Comparison of ENCODE assay signal across 19 mouse cellular contexts in genomic region chr5:4853503-4853902, GRCm38 (mm10).
A peak's percentile ranks its signal among the peaks of the same experiment; 100 is the strongest.
DNase-seq lines count a peak whose midpoint lies in the region; ATAC-seq and TF ChIP-seq lines count a peak whose summit lies in the region.
"Had no signal": no experiment of that assay in that cellular context is flagged by ENCODE, and none has a peak within 500 bp of the region (broad histone marks: within the 10 kb centered on the region; RNA-seq: fewer than 3 reads in every experiment).

No protein-coding gene starts in this region.

- DNase-seq in intestine, embryonic 14.5 days (ENCODE audit: low spot score), result no peak
- DNase-seq in kidney, postnatal 10 days, result peak; percentile 23
- DNase-seq in kidney, adult 18-20 months, result no peak
- no peak for DNase-seq in midbrain, embryonic 10.5 days (ENCODE audit: low spot score)
- no peak for DNase-seq in midbrain, embryonic 14.5 days
- DNase-seq: adrenal gland, postnatal 14 days; cerebellum, adult 8-10 months; cerebellum, postnatal 36 days; embryo, embryonic 11 days; gastrocnemius, postnatal 10 days; layer of hippocampus, adult 9-11 months; thymus, postnatal 14 days had no signal

- no peaks in the 10 kb centered on the region for H3K36me3 ChIP-seq in intestine, embryonic 14.5 days (ENCODE audit: control insufficient read depth, insufficient read depth, low read length)
- no peaks in the 10 kb centered on the region for H3K36me3 ChIP-seq in intestine, postnatal 0 days (ENCODE audit: control insufficient read depth, insufficient read depth)
- no peaks in the 10 kb centered on the region for H3K36me3 ChIP-seq in midbrain, embryonic 10.5 days
- H3K36me3 ChIP-seq in midbrain, embryonic 14.5 days (ENCODE audit: control insufficient read depth, insufficient read depth, low read length), result no peaks in the 10 kb centered on the region
- H3K36me3 ChIP-seq: hindbrain, embryonic 13.5 days; limb, embryonic 13.5 days had no signal

- 79% methylated on average over 2 of the region's 2 CpGs for WGBS in intestine, embryonic 14.5 days
- WGBS in intestine, postnatal 0 days, result 79% methylated on average over 2 of the region's 2 CpGs
- WGBS in midbrain, embryonic 10.5 days, result 92% methylated on average over 2 of the region's 2 CpGs
- 90% methylated on average over 2 of the region's 2 CpGs for WGBS in midbrain, embryonic 14.5 days

- H3K27ac ChIP-seq in intestine, embryonic 14.5 days (ENCODE audit: low read depth), result peak overlapping the region; percentile 73; the same call in 1 of the 2 replicates
- no peak overlapping the region for H3K27ac ChIP-seq in intestine, postnatal 0 days (ENCODE audit: low read depth, low read length)
- 0 out of 2 replicates have a peak overlapping the region, but pooled peaks have one; percentile 74 for H3K27ac ChIP-seq in midbrain, embryonic 10.5 days (replicated peaks)
- no peak overlapping the region for H3K27ac ChIP-seq in midbrain, embryonic 14.5 days (replicated peaks; ENCODE audit: low read depth, low read length)
- H3K27ac ChIP-seq: hindbrain, embryonic 13.5 days; limb, embryonic 13.5 days; liver, embryonic 14.5 days had no signal

- no peak overlapping the region for H3K9ac ChIP-seq in intestine, embryonic 14.5 days (ENCODE audit: low read length)
- no peak overlapping the region for H3K9ac ChIP-seq in intestine, postnatal 0 days (ENCODE audit: low read depth, low read length)
- no peak overlapping the region for H3K9ac ChIP-seq in midbrain, embryonic 14.5 days (replicated peaks; ENCODE audit: low read length)
- H3K9ac ChIP-seq: hindbrain, embryonic 13.5 days; limb, embryonic 13.5 days; liver, embryonic 14.5 days had no signal

- H3K4me1 ChIP-seq in intestine, embryonic 14.5 days (replicated peaks; ENCODE audit: control insufficient read depth, insufficient read depth, low read length), result peaks cover 16% of the 10 kb centered on the region; the same call in 1 of the 2 replicates
- no peaks in the 10 kb centered on the region for H3K4me1 ChIP-seq in intestine, postnatal 0 days (replicated peaks; ENCODE audit: control insufficient read depth, insufficient read depth, low read length)
- peaks cover 31% of the 10 kb centered on the region for H3K4me1 ChIP-seq in midbrain, embryonic 10.5 days
- H3K4me1 ChIP-seq in midbrain, embryonic 14.5 days (ENCODE audit: control insufficient read depth, insufficient read depth, low read length), result peaks cover 21% of the 10 kb centered on the region; the same call in 1 of the 2 replicates

- H3K4me2 ChIP-seq in intestine, embryonic 14.5 days (ENCODE audit: low read length), result no peak overlapping the region
- H3K4me2 ChIP-seq in intestine, postnatal 0 days (replicated peaks; ENCODE audit: low read depth), result no peak overlapping the region
- no peak overlapping the region for H3K4me2 ChIP-seq in midbrain, embryonic 14.5 days (ENCODE audit: low read length)
- H3K4me2 ChIP-seq: hindbrain, embryonic 13.5 days; limb, embryonic 13.5 days had no signal

- no peaks in the 10 kb centered on the region for H3K27me3 ChIP-seq in intestine, embryonic 14.5 days (replicated peaks; ENCODE audit: control insufficient read depth, insufficient read depth, low read length)
- no peaks in the 10 kb centered on the region for H3K27me3 ChIP-seq in intestine, postnatal 0 days (replicated peaks; ENCODE audit: control insufficient read depth, insufficient read depth, low read length)
- no peaks in the 10 kb centered on the region; the same call in 1 of the 2 replicates for H3K27me3 ChIP-seq in midbrain, embryonic 10.5 days (ENCODE audit: low read depth, poor library complexity, severe bottlenecking)
- H3K27me3 ChIP-seq in midbrain, embryonic 14.5 days (ENCODE audit: control insufficient read depth, insufficient read depth, low read length), result no peaks in the 10 kb centered on the region
- H3K27me3 ChIP-seq: limb, embryonic 13.5 days had no signal

- H3K9me3 ChIP-seq in intestine, embryonic 14.5 days (ENCODE audit: control insufficient read depth, low read length), result no peaks in the 10 kb centered on the region
- no peaks in the 10 kb centered on the region for H3K9me3 ChIP-seq in intestine, postnatal 0 days (ENCODE audit: control insufficient read depth)
- no peaks in the 10 kb centered on the region for H3K9me3 ChIP-seq in midbrain, embryonic 10.5 days (replicated peaks)
- no peaks in the 10 kb centered on the region for H3K9me3 ChIP-seq in midbrain, embryonic 14.5 days (ENCODE audit: control insufficient read depth, low read length)
- H3K9me3 ChIP-seq: hindbrain, embryonic 13.5 days; limb, embryonic 13.5 days had no signal

- ATAC-seq in intestine, embryonic 14.5 days (replicated peaks; ENCODE audit: low FRiP score, low TSS enrichment, low read depth), result no peak
- no peak for ATAC-seq in intestine, postnatal 0 days
- no peak for ATAC-seq in midbrain, embryonic 14.5 days (ENCODE audit: low FRiP score, low TSS enrichment)
- no peak for ATAC-seq in monocyte, adult 5-6 weeks (replicated peaks; ENCODE audit: insufficient number of reproducible peaks, low FRiP score, low TSS enrichment, poor library complexity, severe bottlenecking)
- ATAC-seq: CD4-positive, CD25-positive, alpha-beta regulatory T cell, adult 4 months; forebrain, embryonic 14.5 days had no signal

- H3K4me3 ChIP-seq in intestine, embryonic 14.5 days (ENCODE audit: low read depth, low read length), result no peak overlapping the region
- no peak overlapping the region for H3K4me3 ChIP-seq in intestine, postnatal 0 days (ENCODE audit: low read depth, low read length)
- H3K4me3 ChIP-seq in midbrain, embryonic 10.5 days, result no peak overlapping the region
- H3K4me3 ChIP-seq in midbrain, embryonic 14.5 days (replicated peaks; ENCODE audit: low read depth, low read length), result no peak overlapping the region
- H3K4me3 ChIP-seq: hindbrain, embryonic 13.5 days; limb, embryonic 13.5 days had no signal

- TF ChIP-seq CTCF in intestine, postnatal 0 days (IDR thresholded peaks at IDR 0.05; ENCODE audit: low read depth), result no peak

Comparison
In these comparisons a context has a peak if more than half of its experiments do, and no peak if none do; other contexts are left out.
1. H3K27ac ChIP-seq: peak in intestine, embryonic 14.5 days (single experiment) and midbrain, embryonic 10.5 days (single experiment); none in intestine, postnatal 0 days (single experiment) and midbrain, embryonic 14.5 days (single experiment).